Mouse (Mus musculus) kidney, embryonic 14.5 days (tissue): Measurements from ENCODE around the gene Apoe. TPM values are rescaled to one million over a fixed set of nuclear protein-coding genes. Genes with fewer than 3 reads are reported as not detected.
A peak's percentile ranks its signal among the peaks of the same experiment; 100 is the strongest.

Experiments
- ATAC-seq: fragments of 200-750 bp; cut with Nextera tagmentation; 2 replicates; pipeline ENCODE4 v1.8.0; 2017; ENCODE audit warnings: moderate number of reproducible peaks, mild to moderate bottlenecking, moderate TSS enrichment, moderate library complexity; ENCODE audit not compliant: low FRiP score, low TSS enrichment
- H3K27ac ChIP-seq: fragments of 300-500 bp; sonication (generic); 2 replicates; pipeline ENCODE4 v1.5.1; 2014; ENCODE audit warnings: low read depth, mild to moderate bottlenecking, low read length, moderate library complexity, mixed read lengths
- H3K27me3 ChIP-seq: fragments of 300-500 bp; sonication (generic); 2 replicates; pipeline ENCODE4 v1.6.1; 2014; ENCODE audit warnings: mild to moderate bottlenecking, low read length; ENCODE audit not compliant: control insufficient read depth, insufficient read depth
- H3K36me3 ChIP-seq: fragments of 300-500 bp; sonication (generic); 2 replicates; pipeline ENCODE4 v1.6.1; 2014; ENCODE audit warnings: low read length, mixed read lengths; ENCODE audit not compliant: control insufficient read depth, insufficient read depth
- H3K4me1 ChIP-seq: fragments of 300-500 bp; sonication (generic); 2 replicates; pipeline ENCODE4 v1.6.1; 2014; ENCODE audit warnings: low read length, mixed read lengths; ENCODE audit not compliant: control insufficient read depth, insufficient read depth
- H3K4me2 ChIP-seq: fragments of 300-500 bp; sonication (generic); replicated peaks from 2 replicates; pipeline ENCODE4 v1.6.1; 2014; ENCODE audit warnings: low read depth, mild to moderate bottlenecking, low read length
- H3K4me3 ChIP-seq: fragments of 300-500 bp; sonication (generic); 2 replicates; pipeline ENCODE4 v1.5.1; 2014; ENCODE audit warnings: mild to moderate bottlenecking, low read length
- H3K9ac ChIP-seq: fragments of 300-500 bp; sonication (generic); 2 replicates; pipeline ENCODE4 v1.6.1; 2014; ENCODE audit warnings: low read depth, mild to moderate bottlenecking, low read length, moderate library complexity
- H3K9me3 ChIP-seq: fragments of 300-500 bp; sonication (generic); 2 replicates; pipeline ENCODE4 v1.6.1; 2016; ENCODE audit warnings: low read length; ENCODE audit not compliant: control insufficient read depth
- WGBS: fragments of 180-500 bp; shearing (Covaris S2); extraction: QIAGEN DNeasy Blood & Tissue Kit; methylation state at CpG from one replicate; pipeline ENCODE4 v1.1.7; 2014; 5-methylcytosine and 5-hydroxymethylcytosine counted together
- polyA plus RNA-seq: library from polyadenylated mRNA; unstranded; fragments of >200 nt; fragmentation: Nextera tagmentation; extraction: Ambion mirVana; gene quantifications from 2 replicates; pipeline ENCODE4 v1.2.1, GENCODE M21; 2014

Gene Apoe
- polyA plus RNA-seq, 1 experiment from 2014 or later, result 184 TPM

- no peak for ATAC-seq
- Histone ChIP-seq H3K4me1 (peaks cover 10% of the 10 kb centered on the region; the same call in 1 of the 2 replicates), H3K9ac (no peak overlapping the region), H3K27me3 (no peaks in the 10 kb centered on the region), H3K4me3 (no peak overlapping the region), H3K4me2 (no peak overlapping the region), H3K27ac (no peak overlapping the region), H3K36me3 (peaks cover 60% of the 10 kb centered on the region), H3K9me3 (no peaks in the 10 kb centered on the region)
- 85% methylated on average over 4 of the region's 4 CpGs for WGBS
These were observed 13.4 kb upstream of the Apoe start for GRCm38 (mm10) chr7:19712414-19712813.

GRCm38 (mm10) chr7:19710650-19711049 is 11.7 kb upstream of the Apoe start:
- Histone ChIP-seq H3K36me3 (peaks cover 64% of the 10 kb centered on the region), H3K4me1 (peaks cover 6% of the 10 kb centered on the region; the same call in 1 of the 2 replicates), H3K9ac (no peak overlapping the region), H3K4me2 (no peak overlapping the region), H3K27ac (no peak overlapping the region), H3K27me3 (no peaks in the 10 kb centered on the region), H3K9me3 (no peaks in the 10 kb centered on the region), H3K4me3 (no peak overlapping the region)
- 92% methylated on average over 10 of the region's 10 CpGs for WGBS
- ATAC-seq, result no peak

- Histone ChIP-seq H3K9ac (no peak overlapping the region), H3K9me3 (no peaks in the 10 kb centered on the region), H3K4me2 (no peak overlapping the region), H3K27ac (no peak overlapping the region), H3K36me3 (peaks cover 62% of the 10 kb centered on the region), H3K4me3 (no peak overlapping the region), H3K4me1 (no peaks in the 10 kb centered on the region), H3K27me3 (no peaks in the 10 kb centered on the region)
- no peak for ATAC-seq
- WGBS, result 95% methylated on average over 7 of the region's 7 CpGs
These were observed 6.3 kb upstream of the Apoe start for GRCm38 (mm10) chr7:19705271-19705670.

DNA sequence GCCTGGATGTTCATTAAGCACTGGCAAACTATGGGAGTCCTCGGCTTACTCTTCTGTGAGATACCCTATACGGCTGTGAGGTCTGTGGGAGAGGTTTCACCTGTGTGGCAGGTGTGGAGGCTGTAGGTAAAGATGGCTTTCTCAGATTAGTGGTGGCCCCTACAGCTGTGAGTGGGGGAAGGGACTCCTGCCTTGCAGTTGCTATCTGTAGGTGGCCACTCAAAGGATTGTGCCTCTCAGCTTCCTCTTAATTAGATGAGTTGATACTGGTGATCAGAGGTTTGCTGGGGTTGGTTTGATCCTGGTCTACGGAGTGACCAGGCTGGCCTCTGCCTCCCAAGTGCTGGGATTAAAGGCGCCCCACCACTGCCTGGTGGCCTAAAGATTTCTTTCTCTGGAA is 5.5 kb upstream of the Apoe start:
- H3K27ac ChIP-seq, result no peak overlapping the region
- H3K4me3 ChIP-seq, result no peak overlapping the region
- H3K9ac ChIP-seq, result no peak overlapping the region
- H3K27me3 ChIP-seq, result no peaks in the 10 kb centered on the region
- no peak overlapping the region for H3K4me2 ChIP-seq
- 86% methylated on average over 4 of the region's 4 CpGs for WGBS
- peaks cover 56% of the 10 kb centered on the region for H3K36me3 ChIP-seq
- no peak for ATAC-seq
- no peaks in the 10 kb centered on the region for H3K9me3 ChIP-seq
- H3K4me1 ChIP-seq, result no peaks in the 10 kb centered on the region

- Histone ChIP-seq H3K27me3 (no peaks in the 10 kb centered on the region), H3K36me3 (peaks cover 43% of the 10 kb centered on the region), H3K4me3 (no peak overlapping the region), H3K9me3 (no peaks in the 10 kb centered on the region), H3K9ac (no peak overlapping the region), H3K4me1 (peaks cover 8% of the 10 kb centered on the region; the same call in 1 of the 2 replicates), H3K4me2 (no peak overlapping the region), H3K27ac (no peak overlapping the region)
- 92% methylated on average over 16 of the region's 16 CpGs for WGBS
- ATAC-seq, result no peak
These were observed 4.0 kb upstream of the Apoe start for GRCm38 (mm10) chr7:19702859-19703555.

- Histone ChIP-seq H3K9ac (peak overlapping the region; percentile 28; the same call in 1 of the 2 replicates), H3K27me3 (no peaks in the 10 kb centered on the region), H3K4me3 (no peak overlapping the region), H3K36me3 (peaks cover 31% of the 10 kb centered on the region), H3K4me1 (peaks cover 8% of the 10 kb centered on the region; the same call in 1 of the 2 replicates), H3K27ac (peak overlapping the region; percentile 30; the same call in 1 of the 2 replicates), H3K4me2 (no peak overlapping the region), H3K9me3 (no peaks in the 10 kb centered on the region)
- ATAC-seq, result peak; percentile 65
- 32% methylated on average over 22 of the region's 22 CpGs for WGBS
These were observed 2.2 kb upstream of the Apoe start for GRCm38 (mm10) chr7:19701069-19701761.

DNA sequence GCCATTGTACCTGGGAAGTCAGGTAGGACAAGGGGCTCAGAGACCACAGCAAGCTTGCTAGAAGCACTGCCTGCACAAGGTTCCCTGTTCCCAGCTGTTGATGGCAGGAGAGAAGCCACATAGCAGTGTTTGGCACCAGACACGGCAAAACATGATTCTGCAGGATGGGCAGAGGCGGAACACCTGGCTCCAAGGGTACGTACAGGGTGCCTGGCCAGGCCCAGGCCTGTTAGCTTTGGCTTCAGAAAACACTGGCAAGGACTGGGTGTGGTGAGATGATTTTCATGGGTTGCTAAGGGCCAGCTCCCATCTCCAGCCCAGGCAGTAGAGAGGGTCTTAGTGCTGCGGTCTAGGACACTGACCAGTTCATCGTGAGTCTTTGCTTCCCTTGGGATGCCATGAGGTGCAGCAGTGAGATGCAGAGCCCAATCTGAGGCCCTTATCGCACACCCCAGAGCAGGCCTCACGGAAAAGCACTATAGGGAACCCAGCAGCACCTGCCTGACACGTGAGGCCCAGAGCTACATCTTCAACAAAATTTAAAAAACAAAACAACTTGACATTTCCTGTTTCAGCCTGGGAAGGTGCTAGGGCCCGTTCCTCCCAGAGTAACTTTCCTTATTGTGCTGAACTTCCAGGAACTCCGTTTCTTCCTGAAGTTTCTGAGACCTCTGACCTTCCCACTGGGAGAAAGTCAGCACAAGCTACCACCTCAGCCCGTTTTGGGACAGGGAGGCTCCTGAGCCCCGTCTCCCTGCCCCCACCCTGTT is 1.5 kb upstream of the Apoe start:
- 67% methylated on average over 12 of the region's 12 CpGs for WGBS
- H3K36me3 ChIP-seq, result peaks cover 29% of the 10 kb centered on the region
- no peaks in the 10 kb centered on the region for H3K27me3 ChIP-seq
- H3K9ac ChIP-seq, result peak overlapping the region; percentile 28; the same call in 1 of the 2 replicates
- H3K9me3 ChIP-seq, result no peaks in the 10 kb centered on the region
- H3K4me3 ChIP-seq, result no peak overlapping the region
- H3K27ac ChIP-seq, result peak overlapping the region; percentile 30; the same call in 1 of the 2 replicates
- no peak overlapping the region for H3K4me2 ChIP-seq
- peaks cover 8% of the 10 kb centered on the region; the same call in 1 of the 2 replicates for H3K4me1 ChIP-seq
- ATAC-seq, result no peak

DNA sequence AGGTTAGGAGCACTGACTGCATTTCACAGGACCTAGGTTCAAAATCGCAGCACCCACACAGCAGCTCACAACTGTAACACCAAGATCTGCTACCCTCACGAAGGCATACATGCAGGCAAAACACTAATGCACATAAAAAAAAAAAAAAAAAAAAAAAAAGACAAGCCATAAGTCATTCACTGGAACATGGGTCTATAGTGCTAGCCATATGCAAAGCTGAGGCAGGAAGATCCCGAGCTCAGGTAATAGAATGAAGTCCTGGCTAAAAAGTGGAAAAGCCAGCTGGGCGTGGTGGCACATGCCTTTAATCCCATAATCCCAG is 800 bp upstream of the Apoe start:
- no peaks in the 10 kb centered on the region for H3K27me3 ChIP-seq
- no peaks in the 10 kb centered on the region for H3K9me3 ChIP-seq
- H3K4me2 ChIP-seq, result no peak overlapping the region

More for the DNA sequence above, 800 bp upstream of the Apoe start:
- ATAC-seq, result no peak
- WGBS, result 71% methylated on average over 4 of the region's 4 CpGs
- Histone ChIP-seq H3K27ac (no peak overlapping the region), H3K36me3 (peaks cover 29% of the 10 kb centered on the region), H3K9ac (no peak overlapping the region), H3K4me3 (no peak overlapping the region), H3K4me1 (peaks cover 11% of the 10 kb centered on the region; the same call in 1 of the 2 replicates)
